Mouse (Mus musculus): ENCODE measurements around the gene Gpr83.

DNA sequence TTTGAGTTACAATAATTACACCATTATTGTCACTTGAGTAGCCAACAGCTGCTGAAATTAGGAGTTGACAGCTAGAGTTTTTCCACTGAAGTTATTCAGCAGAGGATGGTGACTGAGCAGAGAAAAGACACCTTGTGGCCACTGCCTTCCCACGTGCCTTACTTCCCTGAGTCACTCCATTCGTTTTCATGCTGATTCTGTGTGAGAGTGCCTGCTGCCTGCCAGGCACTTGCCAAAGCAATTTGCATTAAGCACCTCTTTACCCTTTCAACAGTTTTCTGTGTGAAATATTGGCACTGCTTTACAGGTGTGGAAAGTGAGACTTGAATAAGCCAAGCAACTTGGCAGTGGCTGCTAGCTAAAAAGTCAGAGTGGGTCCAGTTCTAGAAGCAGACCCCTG is 32.1 kb upstream of the Gpr83 start:
- no peak for TF ChIP-seq CTCF (IDR thresholded peaks at IDR 0.05; ENCODE audit: low read depth)
- no peak for TF ChIP-seq EP300 (IDR thresholded peaks at IDR 0.05; ENCODE audit: low read depth)
